Mouse (Mus musculus) liver, postnatal 0 days (tissue): ENCODE results near the gene Mrpl36. TPM values are rescaled to one million over a fixed set of nuclear protein-coding genes. Genes with fewer than 3 reads are reported as not detected.

ENCODE experiments used
- ATAC-seq: fragments of 200-750 bp; cut with Nextera tagmentation; 2 replicates; pipeline ENCODE4 v1.8.0; 2017; ENCODE audit warnings: mild to moderate bottlenecking, moderate library complexity
- DNase-seq: peaks from one replicate; pipeline ENCODE4 v3.0.0-alpha.2; 2016
- H3K27ac ChIP-seq: fragments of 300-500 bp; sonication (generic); 2 replicates; pipeline ENCODE4 v1.5.1; 2014; ENCODE audit warnings: antibody characterized with exemption, moderate library complexity, mild to moderate bottlenecking, low read depth
- H3K27me3 ChIP-seq: fragments of 300-500 bp; sonication (generic); 2 replicates; pipeline ENCODE4 v1.6.1; 2014; ENCODE audit warnings: low read length, control low read depth, mixed read lengths; ENCODE audit not compliant: insufficient read depth
- H3K36me3 ChIP-seq: fragments of 300-500 bp; sonication (generic); replicated peaks from 2 replicates; pipeline ENCODE4 v1.6.1; 2014; ENCODE audit warnings: mild to moderate bottlenecking, control low read depth, low read length, moderate library complexity, mixed read lengths; ENCODE audit not compliant: insufficient read depth
- H3K4me1 ChIP-seq: fragments of 300-500 bp; sonication (generic); 2 replicates; pipeline ENCODE4 v1.6.1; 2014; ENCODE audit warnings: antibody characterized with exemption, mild to moderate bottlenecking, control low read depth; ENCODE audit not compliant: insufficient read depth
- H3K4me2 ChIP-seq: fragments of 300-500 bp; sonication (generic); 2 replicates; pipeline ENCODE4 v1.6.1; 2014; ENCODE audit warnings: low read depth, mild to moderate bottlenecking, low read length, moderate library complexity, mixed read lengths
- H3K4me3 ChIP-seq: fragments of 300-500 bp; sonication (generic); 2 replicates; pipeline ENCODE4 v1.5.1; 2014; ENCODE audit warnings: low read depth, low read length
- H3K9ac ChIP-seq: fragments of 300-500 bp; sonication (generic); replicated peaks from 2 replicates; pipeline ENCODE4 v1.6.1; 2014; ENCODE audit warnings: mild to moderate bottlenecking, moderate library complexity
- H3K9me3 ChIP-seq: fragments of 300-500 bp; sonication (generic); 2 replicates; pipeline ENCODE4 v1.6.1; 2016; ENCODE audit warnings: mild to moderate bottlenecking, control low read depth, low read length, mixed read lengths
- CTCF ChIP-seq: sonication (generic); IDR thresholded peaks from 2 replicates; pipeline ENCODE4 v1.5.1; 2016; ENCODE audit warnings: antibody characterized with exemption, low read depth
- EP300 ChIP-seq: IDR thresholded peaks from 2 replicates; pipeline ENCODE4 v1.6.1; 2016; ENCODE audit warnings: antibody characterized with exemption, low read depth, mild to moderate bottlenecking
- WGBS: fragments of 180-500 bp; shearing (Covaris S2); extraction: QIAGEN DNeasy Blood & Tissue Kit; methylation state at CpG from one replicate; pipeline ENCODE4 v1.1.7; 2014; ENCODE audit not compliant: insufficient replicate concordance; 5-methylcytosine and 5-hydroxymethylcytosine counted together
- polyA plus RNA-seq: library from polyadenylated mRNA; unstranded; fragments of >200 nt; fragmentation: Nextera tagmentation; extraction: Ambion mirVana; gene quantifications from 2 replicates; pipeline ENCODE4 v1.2.1, GENCODE M21; 2015

Mrpl36 gene
- polyA plus RNA-seq, 1 experiment from 2014 or later, result 90.4 TPM

GRCm38 (mm10) chr13:73298717-73299116 is 29.6 kb upstream of the Mrpl36 start:
- no peak overlapping the region for H3K4me2 ChIP-seq
- H3K36me3 ChIP-seq, result no peaks in the 10 kb centered on the region
- no peak overlapping the region for H3K4me3 ChIP-seq
- no peaks in the 10 kb centered on the region for H3K4me1 ChIP-seq
- no peak overlapping the region for H3K9ac ChIP-seq
- ATAC-seq, result no peak
- H3K27ac ChIP-seq, result no peak overlapping the region
- no peaks in the 10 kb centered on the region for H3K27me3 ChIP-seq
- TF ChIP-seq EP300 (no peak), CTCF (no peak)
- H3K9me3 ChIP-seq, result no peaks in the 10 kb centered on the region
- DNase-seq, result no peak
- 54% methylated on average over 4 of the region's 4 CpGs for WGBS

GRCm38 (mm10) chr13:73299322-73299721 is 29.0 kb upstream of the Mrpl36 start:
- ATAC-seq, result no peak
- H3K9me3 ChIP-seq, result no peaks in the 10 kb centered on the region
- H3K4me3 ChIP-seq, result no peak overlapping the region
- no peak overlapping the region for H3K9ac ChIP-seq
- H3K4me1 ChIP-seq, result no peaks in the 10 kb centered on the region
- no peaks in the 10 kb centered on the region for H3K27me3 ChIP-seq
- H3K4me2 ChIP-seq, result no peak overlapping the region
- TF ChIP-seq CTCF (no peak), EP300 (no peak)
- WGBS, result 73% methylated on average over 5 of the region's 5 CpGs
- H3K36me3 ChIP-seq, result no peaks in the 10 kb centered on the region
- no peak overlapping the region for H3K27ac ChIP-seq
- DNase-seq, result no peak

GRCm38 (mm10) chr13:73304729-73305128 is 23.6 kb upstream of the Mrpl36 start:
- H3K36me3 ChIP-seq, result no peaks in the 10 kb centered on the region
- no peaks in the 10 kb centered on the region for H3K4me1 ChIP-seq
- H3K4me3 ChIP-seq, result no peak overlapping the region
- H3K9ac ChIP-seq, result no peak overlapping the region
- H3K9me3 ChIP-seq, result no peaks in the 10 kb centered on the region
- no peaks in the 10 kb centered on the region for H3K27me3 ChIP-seq
- no peak overlapping the region for H3K27ac ChIP-seq
- H3K4me2 ChIP-seq, result no peak overlapping the region
- DNase-seq, result no peak
- ATAC-seq, result no peak
- 59% methylated on average over 6 of the region's 6 CpGs for WGBS
- TF ChIP-seq CTCF (no peak), EP300 (no peak)

GRCm38 (mm10) chr13:73305398-73306084 is 22.8 kb upstream of the Mrpl36 start:
- H3K4me1 ChIP-seq, result no peaks in the 10 kb centered on the region
- no peaks in the 10 kb centered on the region for H3K36me3 ChIP-seq
- ATAC-seq (no peak), DNase-seq (no peak)
- no peak overlapping the region for H3K4me3 ChIP-seq
- no peak overlapping the region for H3K9ac ChIP-seq
- H3K4me2 ChIP-seq, result no peak overlapping the region
- no peaks in the 10 kb centered on the region for H3K9me3 ChIP-seq
- H3K27ac ChIP-seq, result no peak overlapping the region
- 53% methylated on average over 8 of the region's 8 CpGs for WGBS
- TF ChIP-seq CTCF, result no peak
- TF ChIP-seq EP300, result no peak
- H3K27me3 ChIP-seq, result no peaks in the 10 kb centered on the region; the same call in 1 of the 2 replicates

- Histone ChIP-seq H3K9me3 (no peaks in the 10 kb centered on the region), H3K27me3 (no peaks in the 10 kb centered on the region; the same call in 1 of the 2 replicates), H3K27ac (no peak overlapping the region), H3K4me2 (no peak overlapping the region), H3K9ac (no peak overlapping the region), H3K36me3 (no peaks in the 10 kb centered on the region), H3K4me3 (no peak overlapping the region), H3K4me1 (no peaks in the 10 kb centered on the region)
- no peak for DNase-seq
- no peak for ATAC-seq
- 70% methylated on average over 4 of the region's 4 CpGs for WGBS
- TF ChIP-seq CTCF (no peak), EP300 (no peak)
Observed at GRCm38 (mm10) chr13:73306085-73306410, 22.3 kb upstream of the Mrpl36 start.

GRCm38 (mm10) chr13:73306430-73306829 is 21.9 kb upstream of the Mrpl36 start:
- no peak overlapping the region for H3K9ac ChIP-seq
- H3K27ac ChIP-seq, result no peak overlapping the region
- DNase-seq, result no peak
- no peaks in the 10 kb centered on the region for H3K36me3 ChIP-seq
- no peaks in the 10 kb centered on the region for H3K4me1 ChIP-seq
- ATAC-seq, result no peak
- 76% methylated on average over 4 of the region's 4 CpGs for WGBS
- no peaks in the 10 kb centered on the region for H3K9me3 ChIP-seq
- H3K4me3 ChIP-seq, result no peak overlapping the region
- no peaks in the 10 kb centered on the region; the same call in 1 of the 2 replicates for H3K27me3 ChIP-seq
- TF ChIP-seq CTCF, result no peak
- TF ChIP-seq EP300, result no peak
- no peak overlapping the region for H3K4me2 ChIP-seq
